Mouse (Mus musculus): Measurements from ENCODE around the gene Nptx1.
A peak's percentile ranks its signal among the peaks of the same experiment; 100 is the strongest.

Gene Nptx1

GRCm38 (mm10) chr11:119521920-119522710 is 25.4 kb downstream of the Nptx1 start:
- DNase-seq, result no peak

GRCm38 (mm10) chr11:119520713-119521063 is 26.9 kb downstream of the Nptx1 start:
- no peak for DNase-seq

- no peak for DNase-seq
Measured at GRCm38 (mm10) chr11:119520005-119520712, 27.4 kb downstream of the Nptx1 start.

DNA sequence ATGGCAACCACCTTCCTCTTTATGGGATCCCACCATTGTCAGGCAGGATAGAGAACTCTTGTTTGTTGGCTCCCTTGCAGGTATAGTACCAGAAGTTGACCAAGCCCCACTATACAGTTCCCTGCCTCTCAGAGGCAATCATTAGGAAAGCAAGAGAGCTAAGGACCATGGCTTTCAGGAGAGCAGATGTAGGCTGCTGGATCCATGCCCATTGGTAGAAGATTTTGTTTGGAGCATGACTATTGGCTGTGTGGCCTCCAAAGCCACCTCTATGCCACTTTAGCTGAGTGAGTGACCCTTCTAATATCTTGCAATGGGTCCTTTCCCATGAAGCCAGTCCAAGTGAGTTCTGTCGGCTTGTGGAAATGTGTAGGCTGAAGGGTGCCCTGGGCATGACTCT is 28.2 kb downstream of the Nptx1 start:
- no peak for DNase-seq

- DNase-seq, result peak; percentile 60
Measured at GRCm38 (mm10) chr11:119516677-119517361, 30.7 kb downstream of the Nptx1 start.

DNA sequence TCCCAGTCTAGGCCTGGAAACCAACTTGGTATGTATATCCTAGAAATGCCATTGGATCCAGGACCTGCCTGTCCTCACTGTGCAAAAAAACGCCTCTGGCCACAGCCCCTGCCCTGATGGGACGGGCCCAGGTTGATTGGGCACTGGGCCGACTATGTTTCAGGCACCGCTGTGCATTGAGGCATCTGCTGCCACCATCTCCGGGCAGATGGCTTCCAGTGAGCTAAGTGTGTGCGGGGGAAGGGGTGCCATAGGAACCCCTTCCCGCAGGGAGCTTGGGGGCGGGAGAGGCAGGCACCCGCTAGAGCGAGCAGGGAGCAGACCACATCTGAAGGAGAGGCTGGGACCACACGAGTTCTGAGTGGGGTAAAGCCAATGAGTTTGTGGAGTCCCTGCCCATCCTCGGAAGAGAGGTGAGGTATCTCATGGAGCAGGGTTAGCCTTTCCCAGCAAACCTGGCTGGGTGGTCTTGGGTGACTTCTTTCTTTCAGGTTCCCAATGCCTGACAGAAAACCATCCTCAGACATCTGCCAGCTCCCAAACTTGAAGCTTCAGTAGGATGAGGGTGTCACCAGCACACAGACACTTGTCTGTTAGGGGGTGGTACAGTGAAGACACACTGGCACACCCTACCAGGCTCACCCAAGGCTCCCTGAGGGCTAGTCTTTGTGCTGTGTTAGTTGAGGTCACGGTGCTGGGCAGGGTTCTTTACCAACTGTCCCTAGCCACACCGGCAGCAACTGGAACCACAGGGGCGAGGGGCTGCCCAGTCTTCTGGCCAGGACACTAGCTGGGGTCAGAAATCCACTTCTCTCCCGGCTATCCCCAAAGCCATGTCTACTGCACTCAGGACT is 31.5 kb downstream of the Nptx1 start:
- DNase-seq, result no peak

- peak; percentile 97 for DNase-seq
Measured at GRCm38 (mm10) chr11:119514967-119515636, 32.5 kb downstream of the Nptx1 start.

GRCm38 (mm10) chr11:119514108-119514860 is 33.3 kb downstream of the Nptx1 start:
- peak; percentile 83 for DNase-seq

DNA sequence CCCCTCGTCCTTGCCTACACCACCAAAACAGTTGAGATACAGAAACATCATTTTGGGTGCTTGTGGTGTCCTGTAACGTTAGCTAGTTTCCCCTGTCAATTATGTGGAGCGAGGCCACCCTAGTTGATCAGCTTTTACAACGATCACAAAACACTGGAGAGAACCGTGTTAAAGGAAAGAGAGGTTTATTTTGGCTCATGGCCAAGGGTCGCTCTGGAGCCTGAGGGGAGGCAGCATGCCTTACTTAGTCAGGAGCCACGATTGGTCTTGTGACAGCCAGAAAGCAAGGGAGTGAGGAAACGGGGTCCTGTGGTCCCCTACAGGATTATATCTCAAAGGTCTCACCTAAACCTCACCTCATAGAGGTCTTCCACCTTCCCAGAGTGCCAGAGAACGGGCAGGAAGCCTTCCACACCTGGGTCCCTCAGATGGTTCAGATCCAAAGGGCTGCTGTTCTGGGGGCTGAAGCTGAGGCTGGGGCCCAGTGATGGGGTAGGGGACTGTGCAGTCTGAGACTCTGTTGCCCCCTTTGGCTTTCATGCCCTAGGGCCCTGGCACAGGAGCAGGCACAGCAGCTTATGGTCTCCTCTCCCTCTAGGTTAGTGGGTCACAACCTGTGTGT is 34.4 kb downstream of the Nptx1 start:
- DNase-seq, result no peak

GRCm38 (mm10) chr11:119509165-119509776 is 38.3 kb downstream of the Nptx1 start:
- DNase-seq, result no peak

- DNase-seq, result no peak
Measured at GRCm38 (mm10) chr11:119507772-119508171, 39.8 kb downstream of the Nptx1 start.

GRCm38 (mm10) chr11:119506386-119506785 is 41.2 kb downstream of the Nptx1 start:
- DNase-seq, result no peak

DNA sequence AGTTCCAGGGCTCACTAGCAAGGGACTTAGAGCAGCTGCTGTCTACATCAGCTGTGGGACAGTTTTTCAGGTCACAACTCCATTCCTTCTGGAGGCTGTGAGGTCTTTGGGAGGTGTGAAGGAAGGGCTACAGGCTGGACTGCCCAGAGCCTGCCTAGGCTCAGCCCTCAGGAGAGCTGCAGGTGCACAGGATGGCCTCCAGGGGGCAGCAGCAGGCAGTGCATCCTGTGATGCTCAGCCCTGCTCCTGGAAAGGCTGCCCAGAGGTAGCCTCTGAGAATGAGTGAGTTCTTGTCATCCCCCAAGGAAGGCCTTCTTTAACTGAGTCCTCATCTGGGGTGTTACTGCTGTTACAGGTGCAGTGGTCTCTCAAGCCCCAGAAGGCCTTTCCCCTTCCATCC is 43.9 kb downstream of the Nptx1 start:
- peak; percentile 87 for DNase-seq

- DNase-seq, result peak; percentile 9
Measured at GRCm38 (mm10) chr11:119500011-119500410, 47.5 kb downstream of the Nptx1 start.

GRCm38 (mm10) chr11:119499297-119499696 is 48.3 kb downstream of the Nptx1 start:
- peak; percentile 9 for DNase-seq

DNA sequence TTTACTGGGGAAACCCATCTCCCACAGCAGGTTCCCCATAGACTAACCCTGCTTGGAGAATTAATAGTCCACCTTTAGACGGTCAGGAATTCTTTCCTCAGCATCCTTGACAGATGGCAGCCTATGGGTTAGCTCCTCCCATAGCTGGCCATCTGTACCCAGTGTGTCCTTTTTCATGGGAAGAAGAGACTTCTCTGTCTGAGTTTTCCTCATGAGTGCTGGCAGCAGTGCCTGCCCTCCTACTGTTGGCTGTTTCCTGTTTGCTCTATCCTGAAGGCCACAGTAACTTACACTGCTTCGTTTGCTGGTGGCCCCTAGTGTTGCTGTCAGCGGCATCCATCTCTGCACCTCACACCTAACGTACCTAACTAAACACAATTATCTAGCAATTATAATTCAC is 50.1 kb downstream of the Nptx1 start:
- peak; percentile 34 for DNase-seq

GRCm38 (mm10) chr11:119496147-119496546 is 51.4 kb downstream of the Nptx1 start:
- DNase-seq, result no peak

DNA sequence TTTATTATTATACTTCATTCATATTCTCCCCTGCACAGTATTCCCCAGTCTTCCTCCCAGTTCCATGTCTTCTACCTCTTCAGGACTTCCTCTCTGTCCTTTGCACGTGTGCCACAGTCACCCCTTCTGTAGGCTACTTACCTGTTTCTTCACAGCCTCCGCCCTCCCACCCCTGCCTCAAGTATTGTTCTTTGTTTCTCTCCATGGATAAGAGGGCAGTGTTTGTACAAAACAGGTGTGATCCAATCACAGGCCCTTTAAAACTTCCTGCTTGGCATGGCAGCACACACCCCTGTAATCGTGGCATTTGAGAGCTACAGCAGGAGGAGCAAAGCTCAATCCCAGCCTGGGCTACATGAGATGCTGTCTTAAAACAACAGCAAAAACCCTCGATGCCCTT is 54.0 kb downstream of the Nptx1 start:
- DNase-seq, result no peak

- DNase-seq, result no peak
Measured at GRCm38 (mm10) chr11:119492830-119493229, 54.7 kb downstream of the Nptx1 start.

DNA sequence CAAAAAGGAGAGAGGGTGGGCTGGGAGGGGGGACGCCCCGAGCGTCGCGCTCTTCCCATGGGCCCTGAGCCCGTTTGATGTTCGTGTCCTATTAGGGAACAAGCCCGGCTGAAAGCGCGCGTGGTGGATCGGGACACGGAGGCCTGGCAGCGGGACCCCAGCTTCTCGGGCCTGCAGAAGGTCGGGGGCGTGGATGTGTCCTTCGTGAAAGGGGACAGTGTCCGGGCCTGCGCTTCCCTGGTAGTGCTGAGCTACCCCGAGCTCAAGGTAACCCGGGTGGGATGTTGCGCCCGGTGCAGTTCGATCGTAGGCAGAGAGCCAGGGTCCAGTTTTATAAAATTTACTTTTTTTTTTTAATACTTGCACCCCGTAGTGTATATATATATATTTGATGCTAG is 55.9 kb downstream of the Nptx1 start:
- DNase-seq, result no peak
